Mouse (Mus musculus) monocyte, adult 5-6 weeks (primary cell): ENCODE data around the gene Syt1. TPM values are rescaled to one million over a fixed set of nuclear protein-coding genes. Genes with fewer than 3 reads are reported as not detected.

ENCODE experiments used
- ATAC-seq: fragments of 153-309, 156-312 bp; replicated peaks from 2 replicates; pipeline ENCODE4 v1.8.0; 2017; ENCODE audit warnings: mild to moderate bottlenecking; ENCODE audit not compliant: low TSS enrichment, insufficient number of reproducible peaks, severe bottlenecking, poor library complexity, low FRiP score
- total RNA-seq: library from RNA; stranded (forward); fragments of 200-1000, 200-491, 200-594 nt; gene quantifications from 3 replicates; pipeline ENCODE4 v1.2.3, GENCODE M21; 2017

Gene Syt1
- total RNA-seq, 1 experiment from 2014 or later: not detected

GRCm38 (mm10) chr10:108892441-108892840 lies 118.3 kb downstream of the Syt1 start:
- no peak for ATAC-seq

GRCm38 (mm10) chr10:108889084-108889483 lies 121.7 kb downstream of the Syt1 start:
- ATAC-seq: no peak

GRCm38 (mm10) chr10:108886781-108887180 lies 124.0 kb downstream of the Syt1 start:
- ATAC-seq: no peak

GRCm38 (mm10) chr10:108885769-108886168 lies 125.0 kb downstream of the Syt1 start:
- no peak for ATAC-seq

GRCm38 (mm10) chr10:108884520-108884919 lies 126.3 kb downstream of the Syt1 start:
- ATAC-seq: no peak

- no peak for ATAC-seq
These were observed 130.4 kb downstream of the Syt1 start for GRCm38 (mm10) chr10:108880372-108880771.

- no peak for ATAC-seq
These were observed 135.1 kb downstream of the Syt1 start for GRCm38 (mm10) chr10:108875730-108876129.

GRCm38 (mm10) chr10:108874687-108875086 lies 136.1 kb downstream of the Syt1 start:
- no peak for ATAC-seq

- no peak for ATAC-seq
These were observed 138.4 kb downstream of the Syt1 start for GRCm38 (mm10) chr10:108872359-108872758.

- ATAC-seq: no peak
These were observed 140.2 kb downstream of the Syt1 start for GRCm38 (mm10) chr10:108870586-108870985.

GRCm38 (mm10) chr10:108868136-108868535 lies 142.6 kb downstream of the Syt1 start:
- no peak for ATAC-seq

- ATAC-seq: no peak
These were observed 143.6 kb downstream of the Syt1 start for GRCm38 (mm10) chr10:108867202-108867601.

GRCm38 (mm10) chr10:108865586-108865985 lies 145.2 kb downstream of the Syt1 start:
- ATAC-seq: no peak

GRCm38 (mm10) chr10:108855986-108856385 lies 154.8 kb downstream of the Syt1 start:
- no peak for ATAC-seq

- ATAC-seq: no peak
These were observed 158.0 kb downstream of the Syt1 start for GRCm38 (mm10) chr10:108852757-108853156.

GRCm38 (mm10) chr10:108837434-108837833 lies 173.3 kb downstream of the Syt1 start:
- ATAC-seq: no peak

GRCm38 (mm10) chr10:108832248-108832647 lies 178.5 kb downstream of the Syt1 start:
- ATAC-seq: no peak

- ATAC-seq: no peak
These were observed 179.0 kb downstream of the Syt1 start for GRCm38 (mm10) chr10:108831801-108832200.

- no peak for ATAC-seq
These were observed 188.5 kb downstream of the Syt1 start for GRCm38 (mm10) chr10:108822273-108822672.

- no peak for ATAC-seq
These were observed 195.4 kb downstream of the Syt1 start for GRCm38 (mm10) chr10:108815339-108815738.

- no peak for ATAC-seq
These were observed 206.4 kb downstream of the Syt1 start for GRCm38 (mm10) chr10:108804380-108804779.
